In genomic region chr19:47354456-47354855, GRCm38 (mm10) we compare ENCODE assay signal across 15 mouse cellular contexts.
DNase-seq lines count a peak whose midpoint lies in the region; ATAC-seq and TF ChIP-seq lines count a peak whose summit lies in the region.
"Had no signal": no experiment of that assay in that cellular context is flagged by ENCODE, and none has a peak within 500 bp of the region (broad histone marks: within the 10 kb centered on the region; RNA-seq: fewer than 3 reads in every experiment).

No protein-coding gene starts in this region.

- no peak overlapping the region for H3K9ac ChIP-seq in forebrain, embryonic 14.5 days (ENCODE audit: low read length)
- H3K9ac ChIP-seq in hindbrain, postnatal 0 days (replicated peaks; ENCODE audit: low read length) = no peak overlapping the region
- no peak overlapping the region for H3K9ac ChIP-seq in neural tube, embryonic 13.5 days
- no peak overlapping the region for H3K9ac ChIP-seq in heart, embryonic 11.5 days (ENCODE audit: low read depth, low read length)
- H3K9ac ChIP-seq: heart, embryonic 13.5 days; limb, embryonic 13.5 days had no signal

- no peak overlapping the region; the same call in 1 of the 2 replicates for H3K27ac ChIP-seq in forebrain, embryonic 14.5 days (ENCODE audit: low read depth, low read length)
- H3K27ac ChIP-seq in hindbrain, postnatal 0 days = no peak overlapping the region
- H3K27ac ChIP-seq in neural tube, embryonic 13.5 days (replicated peaks) = no peak overlapping the region
- no peak overlapping the region for H3K27ac ChIP-seq in heart, embryonic 11.5 days (ENCODE audit: low read depth, low read length)
- H3K27ac ChIP-seq: heart, embryonic 13.5 days; limb, embryonic 13.5 days had no signal

- TF ChIP-seq CTCF in hindbrain, postnatal 0 days (IDR thresholded peaks at IDR 0.05; ENCODE audit: low read depth) = no peak

- WGBS in forebrain, embryonic 14.5 days = 5% methylated on average over 8 of the region's 8 CpGs
- WGBS in hindbrain, postnatal 0 days = 21% methylated on average over 8 of the region's 8 CpGs
- WGBS in neural tube, embryonic 13.5 days = 47% methylated on average over 8 of the region's 8 CpGs
- WGBS in heart, embryonic 11.5 days (ENCODE audit: insufficient replicate concordance) = 78% methylated on average over 8 of the region's 8 CpGs

- H3K4me2 ChIP-seq in forebrain, embryonic 14.5 days (ENCODE audit: low read length) = no peak overlapping the region
- no peak overlapping the region for H3K4me2 ChIP-seq in hindbrain, postnatal 0 days (ENCODE audit: low read depth, low read length)
- no peak overlapping the region for H3K4me2 ChIP-seq in neural tube, embryonic 13.5 days
- H3K4me2 ChIP-seq in heart, embryonic 11.5 days = no peak overlapping the region
- H3K4me2 ChIP-seq: heart, embryonic 13.5 days; limb, embryonic 13.5 days had no signal

- H3K4me3 ChIP-seq in forebrain, embryonic 14.5 days (ENCODE audit: low read depth, low read length) = no peak overlapping the region
- H3K4me3 ChIP-seq in hindbrain, postnatal 0 days (ENCODE audit: low read length) = no peak overlapping the region
- no peak overlapping the region for H3K4me3 ChIP-seq in neural tube, embryonic 13.5 days
- H3K4me3 ChIP-seq in heart, embryonic 11.5 days (ENCODE audit: low read depth, low read length) = no peak overlapping the region
- H3K4me3 ChIP-seq: heart, embryonic 13.5 days; limb, embryonic 13.5 days had no signal

- ATAC-seq in forebrain, embryonic 14.5 days = peak; percentile 73
- ATAC-seq in hindbrain, postnatal 0 days = peak; percentile 70
- peak; percentile 62 for ATAC-seq in neural tube, embryonic 13.5 days (ENCODE audit: low read depth)
- no peak for ATAC-seq in heart, embryonic 11.5 days (replicated peaks; ENCODE audit: insufficient number of reproducible peaks, low FRiP score, low TSS enrichment)

- no peaks in the 10 kb centered on the region for H3K27me3 ChIP-seq in forebrain, embryonic 14.5 days (replicated peaks; ENCODE audit: control insufficient read depth, insufficient read depth, low read length)
- no peaks in the 10 kb centered on the region for H3K27me3 ChIP-seq in hindbrain, postnatal 0 days (ENCODE audit: insufficient read depth, low read length)
- no peaks in the 10 kb centered on the region for H3K27me3 ChIP-seq in neural tube, embryonic 13.5 days
- no peaks in the 10 kb centered on the region for H3K27me3 ChIP-seq in heart, embryonic 11.5 days (ENCODE audit: control insufficient read depth, insufficient read depth, low read length)
- H3K27me3 ChIP-seq: heart, embryonic 13.5 days; limb, embryonic 13.5 days had no signal

- peak; percentile 57 for DNase-seq in embryo, embryonic 11 days
- DNase-seq in embryo, embryonic 10.5 days (ENCODE audit: low spot score) = no peak
- DNase-seq in forebrain, embryonic 14.5 days (ENCODE audit: low spot score) = peak; percentile 89
- DNase-seq in hindbrain, postnatal 0 days (ENCODE audit: low spot score) = peak; percentile 83
- DNase-seq in heart, postnatal 36 days = no peak
- DNase-seq in gastrocnemius, postnatal 4 days (ENCODE audit: low spot score in 2 of 2) = no peak
- DNase-seq: adrenal gland, postnatal 10 days; cerebellum, adult 11 months; kidney, postnatal 14 days; lung, adult 18-20 months; spleen, adult 18-20 months had no signal

- intact Hi-C loops in heart, postnatal 36 days (cut with DNase I) = no loop called here

- peaks cover 14% of the 10 kb centered on the region; the same call in 1 of the 2 replicates for H3K4me1 ChIP-seq in forebrain, embryonic 14.5 days (ENCODE audit: control insufficient read depth, insufficient read depth, low read length)
- H3K4me1 ChIP-seq in hindbrain, postnatal 0 days (ENCODE audit: insufficient read depth, low read length) = no peaks in the 10 kb centered on the region
- H3K4me1 ChIP-seq in neural tube, embryonic 13.5 days (replicated peaks) = peaks cover 18% of the 10 kb centered on the region; the same call in 1 of the 2 replicates
- peaks cover 2% of the 10 kb centered on the region; the same call in 1 of the 2 replicates for H3K4me1 ChIP-seq in heart, embryonic 11.5 days (ENCODE audit: control insufficient read depth, insufficient read depth, low read length)

- H3K9me3 ChIP-seq in forebrain, embryonic 14.5 days (replicated peaks; ENCODE audit: control insufficient read depth, low read length) = no peaks in the 10 kb centered on the region
- no peaks in the 10 kb centered on the region for H3K9me3 ChIP-seq in hindbrain, postnatal 0 days (ENCODE audit: low read length)
- no peaks in the 10 kb centered on the region for H3K9me3 ChIP-seq in neural tube, embryonic 13.5 days
- H3K9me3 ChIP-seq in heart, embryonic 11.5 days (replicated peaks; ENCODE audit: control insufficient read depth, low read length) = no peaks in the 10 kb centered on the region

- no peaks in the 10 kb centered on the region for H3K36me3 ChIP-seq in forebrain, embryonic 14.5 days (ENCODE audit: control insufficient read depth, insufficient read depth, low read length)
- H3K36me3 ChIP-seq in hindbrain, postnatal 0 days (ENCODE audit: insufficient read depth, low read length) = no peaks in the 10 kb centered on the region
- no peaks in the 10 kb centered on the region for H3K36me3 ChIP-seq in neural tube, embryonic 13.5 days
- no peaks in the 10 kb centered on the region for H3K36me3 ChIP-seq in heart, embryonic 11.5 days (ENCODE audit: control insufficient read depth, insufficient read depth, low read length)

Comparison
In these comparisons a context has a peak if more than half of its experiments do, and no peak if none do; other contexts are left out.
1. DNase-seq: peak in embryo, embryonic 11 days (single experiment), forebrain, embryonic 14.5 days (single experiment) and hindbrain, postnatal 0 days (single experiment); none in embryo, embryonic 10.5 days (single experiment), heart, postnatal 36 days (0 of 2) and gastrocnemius, postnatal 4 days (0 of 2).